Mouse (Mus musculus) hindbrain, embryonic 13.5 days (tissue): Measurements from ENCODE around the gene Cmtm1. TPM values are rescaled to one million over a fixed set of nuclear protein-coding genes. Genes with fewer than 3 reads are reported as not detected.
"Not testable (repeated sequence)": the region's sequence is repeated elsewhere in the genome, so short reads cannot be mapped to it uniquely, and the experiment has no call there.

Source experiments
- ATAC-seq: fragments of 200-750 bp; cut with Nextera tagmentation; 2 replicates; pipeline ENCODE4 v1.8.0; 2017; ENCODE audit warnings: moderate TSS enrichment; ENCODE audit not compliant: low FRiP score
- H3K27ac ChIP-seq: fragments of 300-500 bp; sonication (generic); 2 replicates; pipeline ENCODE4 v1.5.1; 2015; ENCODE audit warnings: inconsistent platforms, mild to moderate bottlenecking, moderate library complexity
- H3K27me3 ChIP-seq: fragments of 300-500 bp; sonication (generic); 2 replicates; pipeline ENCODE4 v1.6.1; 2015; ENCODE audit warnings: mild to moderate bottlenecking, inconsistent platforms
- H3K36me3 ChIP-seq: fragments of 300-500 bp; sonication (generic); 2 replicates; pipeline ENCODE4 v1.6.1; 2015; ENCODE audit warnings: mild to moderate bottlenecking, inconsistent platforms
- H3K4me1 ChIP-seq: fragments of 300-500 bp; sonication (generic); replicated peaks from 2 replicates; pipeline ENCODE4 v1.6.1; 2015; ENCODE audit warnings: inconsistent platforms
- H3K4me2 ChIP-seq: fragments of 300-500 bp; sonication (generic); 2 replicates; pipeline ENCODE4 v1.6.1; 2015; ENCODE audit warnings: inconsistent platforms, mild to moderate bottlenecking, moderate library complexity
- H3K4me3 ChIP-seq: fragments of 300-500 bp; sonication (generic); 2 replicates; pipeline ENCODE4 v1.5.1; 2015; ENCODE audit warnings: mild to moderate bottlenecking, inconsistent platforms
- H3K9ac ChIP-seq: fragments of 300-500 bp; sonication (generic); 2 replicates; pipeline ENCODE4 v1.6.1; 2015; ENCODE audit warnings: mild to moderate bottlenecking, inconsistent platforms
- H3K9me3 ChIP-seq: fragments of 300-500 bp; sonication (generic); 2 replicates; pipeline ENCODE4 v1.6.1; 2016; ENCODE audit warnings: inconsistent platforms
- WGBS: fragments of 180-500 bp; shearing (Covaris S2); methylation state at CpG from one replicate; pipeline ENCODE4 v1.1.7; 2015; 5-methylcytosine and 5-hydroxymethylcytosine counted together
- polyA plus RNA-seq: library from polyadenylated mRNA; unstranded; fragments of >200 nt; fragmentation: Nextera tagmentation; extraction: Ambion mirVana; gene quantifications from 2 replicates; pipeline ENCODE4 v1.2.1, GENCODE M21; 2015

Gene Cmtm1
- polyA plus RNA-seq, 1 experiment from 2014 or later, result not detected

- 89% methylated on average over 3 of the region's 3 CpGs for whole genome bisulfite sequencing
- H3K4me2 ChIP-seq, H3K9me3 ChIP-seq, ATAC-seq, H3K9ac ChIP-seq, H3K27ac ChIP-seq, H3K4me1 ChIP-seq, H3K36me3 ChIP-seq, H3K4me3 ChIP-seq, H3K27me3 ChIP-seq: not testable (repeated sequence)
Measured at GRCm38 (mm10) chr8:104312023-104312422, 2.1 kb upstream of the Cmtm1 start.

DNA sequence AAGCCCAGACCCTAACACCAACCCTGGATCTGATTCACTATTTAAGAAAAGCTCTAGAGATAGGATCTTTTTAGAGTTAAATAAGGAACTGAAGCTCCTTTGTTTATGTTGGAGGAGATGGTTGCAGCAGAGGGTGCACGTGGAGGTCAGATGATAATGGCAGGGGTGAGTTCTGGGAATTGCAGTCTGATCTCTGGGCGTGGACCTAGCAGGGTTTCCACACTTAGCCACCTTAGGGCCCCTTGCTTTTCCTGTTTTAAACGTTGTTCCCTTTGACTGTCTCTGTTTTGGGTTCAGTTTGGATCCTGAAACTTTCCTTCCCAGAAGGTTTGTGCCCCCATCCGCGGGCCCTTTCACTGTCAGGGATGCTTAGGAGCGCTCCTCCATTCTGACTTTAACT is 1.6 kb downstream of the Cmtm1 start:
- H3K4me1 ChIP-seq, result not testable (repeated sequence)

DNA sequence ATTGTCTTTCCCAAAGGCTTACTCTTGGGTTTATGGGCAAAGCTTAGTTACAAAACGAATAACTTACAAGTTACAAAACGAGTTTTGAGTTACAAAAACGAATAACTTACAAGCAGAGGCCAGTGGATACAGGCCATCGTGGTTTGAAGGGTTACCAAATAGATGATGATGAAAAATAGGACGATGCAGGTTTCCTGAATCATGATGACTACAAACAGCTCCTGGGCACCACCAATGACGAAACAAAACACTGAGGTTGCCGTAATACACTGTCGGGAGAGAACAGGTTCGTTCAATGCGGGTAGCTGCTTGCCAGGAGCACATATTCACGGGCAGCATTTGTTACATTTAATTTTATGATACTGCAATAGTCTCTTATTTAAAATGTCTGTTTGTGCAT is 5.0 kb downstream of the Cmtm1 start:
- no peak for ATAC-seq
- Histone ChIP-seq H3K4me2 (no peak overlapping the region), H3K9ac (no peak overlapping the region), H3K36me3 (no peaks in the 10 kb centered on the region), H3K27ac (no peak overlapping the region), H3K27me3 (no peaks in the 10 kb centered on the region), H3K9me3 (no peaks in the 10 kb centered on the region), H3K4me3 (no peak overlapping the region), H3K4me1 (peaks cover 11% of the 10 kb centered on the region)
- WGBS, result 92% methylated on average over 11 of the region's 11 CpGs

More for the DNA sequence above, 1.6 kb downstream of the Cmtm1 start:
- H3K4me3 ChIP-seq, H3K27ac ChIP-seq, H3K27me3 ChIP-seq, H3K36me3 ChIP-seq, H3K9me3 ChIP-seq, ATAC-seq, H3K4me2 ChIP-seq, H3K9ac ChIP-seq: not testable (repeated sequence)
- 56% methylated on average over 6 of the region's 6 CpGs for WGBS

GRCm38 (mm10) chr8:104302536-104302935 is 7.4 kb downstream of the Cmtm1 start:
- H3K4me3 ChIP-seq, H3K27ac ChIP-seq, H3K36me3 ChIP-seq, H3K4me2 ChIP-seq, ATAC-seq, H3K9me3 ChIP-seq, H3K9ac ChIP-seq, H3K27me3 ChIP-seq: not testable (repeated sequence)
- 85% methylated on average over 4 of the region's 4 CpGs for WGBS
- H3K4me1 ChIP-seq, result peaks cover 11% of the 10 kb centered on the region

- ATAC-seq, result peak; percentile 81; the same call in 1 of the 2 replicates
- not testable (repeated sequence) for H3K36me3 ChIP-seq, H3K9ac ChIP-seq, H3K9me3 ChIP-seq, H3K4me3 ChIP-seq, H3K27ac ChIP-seq, H3K27me3 ChIP-seq, H3K4me2 ChIP-seq
- WGBS, result 5% methylated on average over 3 of the region's 3 CpGs
- H3K4me1 ChIP-seq, result peaks cover 11% of the 10 kb centered on the region
Measured at GRCm38 (mm10) chr8:104301577-104301976, 8.4 kb downstream of the Cmtm1 start.

DNA sequence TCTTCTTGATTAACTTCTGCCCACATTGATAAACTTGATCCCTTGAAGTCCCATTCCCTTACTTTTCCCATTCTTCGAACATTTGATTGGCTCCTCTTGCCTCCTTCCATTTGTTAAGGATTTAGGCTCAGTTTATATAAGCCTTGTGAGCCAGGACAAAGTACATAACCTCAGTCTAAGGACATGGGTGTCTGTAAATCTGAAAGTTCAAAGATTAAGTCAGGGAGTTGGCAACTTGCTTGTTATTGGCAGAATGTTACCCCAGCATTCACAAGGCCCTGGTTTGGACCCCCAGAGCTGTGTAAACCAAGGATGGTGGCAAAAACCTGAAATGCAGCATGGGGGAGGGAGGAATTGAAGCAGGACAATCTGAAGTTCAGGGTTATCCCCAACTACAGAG is 15.5 kb downstream of the Cmtm1 start:
- H3K27me3 ChIP-seq, result no peaks in the 10 kb centered on the region
- no peaks in the 10 kb centered on the region for H3K4me1 ChIP-seq
- H3K4me3 ChIP-seq, result no peak overlapping the region
- H3K27ac ChIP-seq, result no peak overlapping the region
- H3K9ac ChIP-seq, result no peak overlapping the region
- 90% methylated on average over 1 of the region's 1 CpGs for WGBS
- no peak for ATAC-seq
- no peaks in the 10 kb centered on the region for H3K36me3 ChIP-seq
- H3K4me2 ChIP-seq, result no peak overlapping the region
- no peaks in the 10 kb centered on the region for H3K9me3 ChIP-seq

- H3K27ac ChIP-seq, H3K36me3 ChIP-seq, H3K27me3 ChIP-seq, ATAC-seq, H3K9ac ChIP-seq, H3K4me3 ChIP-seq, H3K4me2 ChIP-seq, H3K9me3 ChIP-seq, H3K4me1 ChIP-seq: not testable (repeated sequence)
- WGBS, result 90% methylated on average over 12 of the region's 12 CpGs
Measured at GRCm38 (mm10) chr8:104293081-104293480, 16.9 kb downstream of the Cmtm1 start, which contains the start of gene Cmtm2a. Cmtm2a (minus strand) TSS chr8:104293181.

GRCm38 (mm10) chr8:104268937-104269440 is 41.0 kb downstream of the Cmtm1 start:
- Histone ChIP-seq H3K27ac (no peak overlapping the region), H3K4me1 (no peaks in the 10 kb centered on the region), H3K9ac (no peak overlapping the region), H3K27me3 (no peaks in the 10 kb centered on the region), H3K4me3 (no peak overlapping the region), H3K4me2 (no peak overlapping the region), H3K9me3 (no peaks in the 10 kb centered on the region), H3K36me3 (peaks cover 9% of the 10 kb centered on the region)
- ATAC-seq, result no peak
- WGBS, result 83% methylated on average over 6 of the region's 6 CpGs

GRCm38 (mm10) chr8:104268368-104268767 is 41.6 kb downstream of the Cmtm1 start:
- Histone ChIP-seq H3K36me3 (peaks cover 15% of the 10 kb centered on the region), H3K9ac (no peak overlapping the region), H3K9me3 (no peaks in the 10 kb centered on the region), H3K4me1 (no peaks in the 10 kb centered on the region), H3K4me3 (no peak overlapping the region), H3K27ac (no peak overlapping the region), H3K27me3 (no peaks in the 10 kb centered on the region), H3K4me2 (no peak overlapping the region)
- no peak for ATAC-seq

DNA sequence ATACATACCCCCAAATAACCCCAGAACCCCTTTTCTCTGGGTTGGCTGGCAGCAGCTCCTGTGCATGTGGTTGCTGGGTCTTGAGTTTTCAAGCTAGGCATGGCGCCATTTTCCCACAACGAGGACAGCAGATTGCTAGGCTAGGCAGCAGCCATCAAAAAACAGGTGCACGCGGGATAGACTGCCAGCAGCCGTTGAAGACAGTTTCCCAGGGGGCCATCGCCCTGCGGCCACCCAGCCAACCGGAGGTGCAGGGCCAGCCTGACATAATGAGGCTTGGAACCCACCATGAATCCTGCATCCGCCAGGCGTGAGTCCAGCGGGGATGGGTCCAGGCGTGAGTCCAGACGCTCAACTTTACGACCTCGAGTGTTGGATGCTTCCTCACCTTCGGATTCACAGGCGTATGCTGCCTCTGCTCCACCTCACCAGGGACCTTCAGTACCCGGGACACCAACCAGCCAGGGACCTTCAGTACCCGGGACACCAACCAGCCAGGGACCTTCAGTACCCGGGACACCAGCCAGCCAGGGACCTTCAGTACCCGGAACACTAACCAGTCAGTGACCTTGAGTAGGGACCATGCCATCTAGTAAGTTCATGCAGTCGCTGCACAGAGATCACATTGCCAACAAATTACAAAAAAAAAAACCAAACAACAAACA is 45.5 kb downstream of the Cmtm1 start:
- H3K4me1 ChIP-seq, H3K27ac ChIP-seq, H3K4me2 ChIP-seq, H3K9me3 ChIP-seq, H3K9ac ChIP-seq, H3K27me3 ChIP-seq, ATAC-seq, H3K4me3 ChIP-seq: not testable (repeated sequence)
- peaks cover 24% of the 10 kb centered on the region for H3K36me3 ChIP-seq
- WGBS, result 99% methylated on average over 22 of the region's 22 CpGs

DNA sequence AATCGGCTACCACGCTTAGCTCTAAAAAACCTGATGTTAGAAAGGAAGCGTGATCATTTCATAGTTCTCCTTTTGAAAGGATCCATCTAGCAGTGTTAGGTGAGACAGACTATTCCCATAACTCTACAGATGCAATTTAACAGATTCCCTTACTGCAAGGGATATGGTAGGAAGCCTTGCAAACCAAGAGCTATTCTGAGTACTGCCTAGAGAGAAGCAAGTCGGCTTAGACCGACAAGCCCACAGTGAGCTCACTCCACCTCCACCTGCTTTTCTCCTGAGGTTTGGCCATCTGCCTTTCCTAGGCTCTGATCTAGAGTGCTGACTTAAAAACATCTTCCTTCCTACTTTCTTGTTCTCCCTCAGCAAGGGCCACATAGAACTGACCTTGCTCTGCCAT is 48.1 kb downstream of the Cmtm1 start:
- H3K4me1 ChIP-seq, H3K27ac ChIP-seq, H3K27me3 ChIP-seq, H3K9ac ChIP-seq, H3K4me3 ChIP-seq, ATAC-seq, H3K4me2 ChIP-seq, H3K9me3 ChIP-seq: not testable (repeated sequence)
- H3K36me3 ChIP-seq, result peaks cover 45% of the 10 kb centered on the region
- 97% methylated on average over 5 of the region's 5 CpGs for WGBS

- Histone ChIP-seq H3K4me1 (peaks cover 10% of the 10 kb centered on the region), H3K4me3 (no peak overlapping the region), H3K27me3 (no peaks in the 10 kb centered on the region), H3K9me3 (no peaks in the 10 kb centered on the region), H3K36me3 (peaks cover 8% of the 10 kb centered on the region), H3K27ac (no peak overlapping the region), H3K9ac (no peak overlapping the region), H3K4me2 (no peak overlapping the region)
- 91% methylated on average over 3 of the region's 3 CpGs for WGBS
- ATAC-seq, result no peak
Measured at GRCm38 (mm10) chr8:104253016-104253415, 56.9 kb downstream of the Cmtm1 start.

- 0% methylated on average over 7 of the region's 7 CpGs for WGBS
Measured at GRCm38 (mm10) chr8:104251461-104251860, 58.5 kb downstream of the Cmtm1 start.

More at GRCm38 (mm10) chr8:104251461-104251860, 58.5 kb downstream of the Cmtm1 start:
- Histone ChIP-seq H3K9me3 (no peaks in the 10 kb centered on the region), H3K4me2 (peak overlapping the region; percentile 77), H3K27me3 (no peaks in the 10 kb centered on the region), H3K27ac (peak overlapping the region; percentile 76; the same call in 1 of the 2 replicates), H3K4me3 (peak overlapping the region; percentile 66), H3K4me1 (peaks cover 26% of the 10 kb centered on the region), H3K9ac (peak overlapping the region; percentile 75), H3K36me3 (no peaks in the 10 kb centered on the region)
- ATAC-seq, result no peak
